In genomic region chr9:14010261-14010949, GRCm38 (mm10) we compare ENCODE assay signal across 10 mouse cellular contexts.
A peak's percentile ranks its signal among the peaks of the same experiment; 100 is the strongest.
DNase-seq lines count a peak whose midpoint lies in the region; ATAC-seq and TF ChIP-seq lines count a peak whose summit lies in the region.
"Had no signal": no experiment of that assay in that cellular context is flagged by ENCODE, and none has a peak within 500 bp of the region (broad histone marks: within the 10 kb centered on the region; RNA-seq: fewer than 3 reads in every experiment).

No protein-coding gene starts in this region.

- no peak overlapping the region for H3K9ac ChIP-seq in heart, adult 2 months (ENCODE audit: low read depth, low read length)
- no peak overlapping the region for H3K9ac ChIP-seq in midbrain, embryonic 11.5 days (ENCODE audit: low read length)

- peak; percentile 90 for ATAC-seq in inflammation-experienced regulatory T-cells, adult 6 months
- no peak for ATAC-seq in midbrain, embryonic 11.5 days (ENCODE audit: low FRiP score)

- H3K4me3 ChIP-seq in heart, adult 2 months, result no peak overlapping the region
- no peak overlapping the region for H3K4me3 ChIP-seq in thymus, adult 2 months (ENCODE audit: control insufficient read depth, insufficient read depth, low read length)
- no peak overlapping the region for H3K4me3 ChIP-seq in midbrain, embryonic 11.5 days (ENCODE audit: low read depth, low read length)

- TF ChIP-seq CTCF in heart, adult 2 months (IDR thresholded peaks at IDR 0.05), result peak; percentile 27; the same call in 1 of the 2 replicates
- TF ChIP-seq CTCF in thymus, adult 2 months (IDR thresholded peaks at IDR 0.05; ENCODE audit: borderline replicate concordance, control insufficient read depth, extremely low read depth, insufficient read depth, low read length, poor library complexity), result no peak

- no peak for TF ChIP-seq EP300 in heart, adult 2 months (IDR thresholded peaks at IDR 0.05; ENCODE audit: insufficient read depth, low read depth, low read length)

- no peaks in the 10 kb centered on the region for H3K27me3 ChIP-seq in heart, adult 2 months (ENCODE audit: control insufficient read depth, insufficient read depth, low read length)
- no peaks in the 10 kb centered on the region for H3K27me3 ChIP-seq in thymus, adult 2 months (ENCODE audit: control insufficient read depth, insufficient read depth, low read length)
- H3K27me3 ChIP-seq in midbrain, embryonic 11.5 days (ENCODE audit: control insufficient read depth, insufficient read depth, low read length), result no peaks in the 10 kb centered on the region

- 37% methylated on average over 5 of the region's 5 CpGs for WGBS in heart, adult 2 months
- 53% methylated on average over 5 of the region's 5 CpGs for WGBS in thymus, adult 2 months
- WGBS in midbrain, embryonic 11.5 days, result 58% methylated on average over 5 of the region's 5 CpGs

- TF ChIP-seq POLR2A in heart, adult 2 months (IDR thresholded peaks at IDR 0.05; ENCODE audit: insufficient read depth, low read depth, low read length), result no peak
- TF ChIP-seq POLR2A in thymus, adult 2 months (IDR thresholded peaks at IDR 0.05; ENCODE audit: control insufficient read depth, extremely low read depth, insufficient read depth, low read length, poor library complexity), result no peak

- intact Hi-C loops in heart, adult 2 months (cut with DNase I), result no loop called here
- intact Hi-C loops in heart, postnatal 36 days (cut with DNase I), result no loop called here
- intact Hi-C loops in gastrocnemius, postnatal 14 days (cut with DNase I; ENCODE audit: low total_unique reads), result no loop called here

- no peak overlapping the region for H3K4me2 ChIP-seq in midbrain, embryonic 11.5 days

- no peak for DNase-seq in heart, adult 2 months
- no peak for DNase-seq in heart, postnatal 36 days
- DNase-seq in thymus, adult 2 months, result peak; percentile 5
- DNase-seq in thymus, adult 18-20 months, result no peak
- no peak for DNase-seq in gastrocnemius, postnatal 4 days (ENCODE audit: low spot score in 2 of 2)
- no peak for DNase-seq in gastrocnemius, postnatal 14 days
- no peak for DNase-seq in midbrain, embryonic 11.5 days (ENCODE audit: low spot score, missing footprints)
- DNase-seq: cerebellum, adult 9-11 months; kidney, adult 11 months had no signal

- peaks cover 4% of the 10 kb centered on the region; the same call in 1 of the 2 replicates for H3K9me3 ChIP-seq in midbrain, embryonic 11.5 days (ENCODE audit: control insufficient read depth, low read length)

- no peak overlapping the region for H3K27ac ChIP-seq in heart, adult 2 months
- no peak overlapping the region for H3K27ac ChIP-seq in thymus, adult 2 months (ENCODE audit: control insufficient read depth, insufficient read depth, low read length)
- H3K27ac ChIP-seq in midbrain, embryonic 11.5 days (ENCODE audit: low read depth, low read length), result no peak overlapping the region

- no peaks in the 10 kb centered on the region for H3K79me2 ChIP-seq in heart, adult 2 months (replicated peaks; ENCODE audit: control insufficient read depth, insufficient read depth, low read length)

- H3K36me3 ChIP-seq in heart, adult 2 months (ENCODE audit: control insufficient read depth, insufficient read depth, low read length), result no peaks in the 10 kb centered on the region
- no peaks in the 10 kb centered on the region for H3K36me3 ChIP-seq in thymus, adult 2 months (ENCODE audit: control insufficient read depth, insufficient read depth, low read length)
- H3K36me3 ChIP-seq in midbrain, embryonic 11.5 days (ENCODE audit: control insufficient read depth, insufficient read depth, low read length), result no peaks in the 10 kb centered on the region

- peaks cover 2% of the 10 kb centered on the region; the same call in 1 of the 2 replicates for H3K4me1 ChIP-seq in heart, adult 2 months (ENCODE audit: control insufficient read depth, insufficient read depth, low read length)
- H3K4me1 ChIP-seq in thymus, adult 2 months (replicated peaks; ENCODE audit: control insufficient read depth, insufficient read depth, low read length), result 0 out of 2 replicates have a peak, but pooled peaks cover 3% of the 10 kb centered on the region
- H3K4me1 ChIP-seq in midbrain, embryonic 11.5 days (ENCODE audit: control insufficient read depth, insufficient read depth, low read length), result no peaks in the 10 kb centered on the region
